Mouse (Mus musculus): Measurements from ENCODE around the gene Sh3kbp1. TPM values are rescaled to one million over a fixed set of nuclear protein-coding genes. Genes with fewer than 3 reads are reported as not detected.
A peak's percentile ranks its signal among the peaks of the same experiment; 100 is the strongest.
"Not testable (repeated sequence)": the region's sequence is repeated elsewhere in the genome, so short reads cannot be mapped to it uniquely, and the experiment has no call there.

Sh3kbp1 gene
- total RNA-seq (2021) (10 to 100 TPM; 28.9 to 34.7 TPM), polyA plus RNA-seq (2012; rRNA removed) (5.7 and 6.5 TPM in 2 replicates)
- long read RNA-seq, full-length matches to known transcripts: 9 of 19 reads
- long read RNA-seq, partial matches to known transcripts: 0 of 19 reads
- long read RNA-seq, other reads (novel, unspliced or antisense): 10 of 19 reads

DNA sequence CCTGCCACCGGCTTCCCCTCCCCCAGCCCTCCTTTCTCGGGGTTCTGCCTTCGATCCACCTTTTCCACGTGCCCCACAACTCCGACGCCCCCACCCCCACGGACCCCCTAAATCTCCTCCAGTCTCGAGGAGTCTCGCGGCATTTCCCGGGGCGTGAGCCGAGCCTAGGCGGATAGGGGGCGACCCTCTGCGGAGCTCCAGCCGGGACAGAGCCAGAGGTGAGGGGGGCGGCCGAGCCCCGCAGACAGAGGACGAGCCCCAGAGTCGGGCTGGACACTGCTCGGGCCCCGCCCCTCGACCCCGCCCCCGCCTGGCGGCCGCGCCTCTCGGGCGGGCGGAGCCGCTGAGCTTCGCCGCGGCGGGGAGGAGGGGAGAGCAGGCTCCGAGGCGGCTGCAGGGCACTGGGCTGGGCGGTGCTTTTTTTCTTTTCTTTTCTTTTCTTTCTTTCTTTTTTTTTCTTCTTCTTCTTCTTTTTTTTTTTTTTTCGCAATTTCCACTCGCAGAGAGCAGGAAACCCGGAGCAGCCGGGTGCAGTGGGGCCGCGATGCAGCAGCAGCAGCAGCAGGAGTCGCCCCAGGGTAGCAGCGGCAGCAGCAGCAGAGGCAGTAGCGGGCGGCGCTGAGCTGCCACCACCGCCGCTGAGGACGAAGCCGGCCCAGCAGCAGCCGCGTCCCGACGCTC lies at the start of gene Sh3kbp1:
Gene Sh3kbp1 (plus strand): TSS at position 366 of the 681 bp plus-strand sequence.
- peak; percentile 83 for DNase-seq

DNA sequence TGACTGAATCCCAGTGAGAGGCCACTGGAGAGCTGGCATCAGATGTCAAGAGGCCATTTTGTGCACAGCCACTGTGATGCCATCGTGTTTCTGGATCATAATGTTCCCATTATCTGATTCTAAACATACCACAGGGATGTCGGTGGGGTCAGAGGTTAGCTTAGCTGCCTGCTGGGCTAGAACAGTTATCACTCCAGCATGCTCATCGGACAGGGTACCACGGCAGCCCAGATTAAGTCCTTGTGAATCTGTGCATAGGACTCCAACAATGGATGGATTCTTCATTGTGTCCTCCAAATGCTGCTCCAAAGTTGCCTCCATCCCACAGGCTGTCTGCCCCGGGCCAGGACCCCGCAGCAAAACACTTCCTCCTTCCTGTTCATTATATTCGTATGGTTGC lies 42.3 kb upstream of the Sh3kbp1 start:
- DNase-seq: not testable (repeated sequence)

DNA sequence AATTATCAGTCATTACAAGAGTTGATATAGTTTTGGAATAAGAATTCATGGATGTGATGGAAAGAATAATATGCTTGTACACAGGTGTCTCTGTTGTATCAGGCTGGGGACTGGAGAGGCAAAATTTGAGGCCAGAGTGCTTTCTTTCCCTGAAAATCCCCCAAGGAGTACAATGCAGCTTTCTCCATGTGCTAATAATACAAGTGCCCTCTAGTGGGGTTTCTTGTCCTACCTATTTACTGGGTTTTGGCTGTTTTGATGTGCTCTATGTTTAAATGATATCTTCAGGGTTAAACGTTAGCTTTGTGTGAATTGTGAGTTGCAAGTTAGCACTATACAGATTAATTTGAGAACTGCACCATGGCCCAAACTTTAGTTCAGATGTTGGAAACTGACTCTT lies 35.4 kb upstream of the Sh3kbp1 start:
- DNase-seq: no peak

DNA sequence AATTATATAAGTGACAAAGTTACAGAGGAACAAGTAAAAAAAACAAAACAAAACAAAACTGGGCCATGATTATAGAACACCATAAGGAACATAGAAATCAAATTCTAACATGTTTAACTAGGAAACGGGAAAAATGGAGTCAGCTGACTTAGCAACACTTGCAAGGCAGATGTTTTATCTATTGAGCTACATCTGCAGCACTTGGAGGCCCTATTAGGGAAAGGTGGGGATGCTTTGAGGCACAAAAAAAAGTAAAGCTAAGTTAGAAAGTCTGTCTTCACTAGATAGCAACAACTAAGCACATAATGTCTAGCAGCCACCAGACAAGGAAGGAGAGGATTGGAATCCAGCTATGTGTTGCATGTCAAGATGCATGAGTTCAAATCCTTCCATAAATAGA lies 29.6 kb upstream of the Sh3kbp1 start:
- DNase-seq: no peak

DNA sequence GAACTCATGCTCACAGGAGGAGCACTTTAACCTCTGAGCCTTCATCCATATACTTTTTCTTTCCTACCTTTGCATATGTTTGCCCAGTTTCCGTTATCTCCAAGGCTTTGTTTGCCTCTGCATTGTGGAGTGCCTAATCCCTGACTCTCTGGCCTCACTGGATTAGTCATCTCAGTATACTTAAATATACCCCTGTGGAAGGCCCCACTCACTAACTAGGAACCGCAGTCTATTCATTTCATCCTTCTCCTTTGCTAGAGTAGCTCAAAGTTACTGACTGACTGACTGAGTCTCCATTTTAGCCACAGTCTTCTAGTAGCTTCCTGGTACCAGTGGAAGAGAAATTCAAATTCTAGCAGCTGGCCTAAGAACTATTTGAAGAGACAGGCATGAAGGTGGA lies 22.2 kb upstream of the Sh3kbp1 start:
- DNase-seq: no peak

DNA sequence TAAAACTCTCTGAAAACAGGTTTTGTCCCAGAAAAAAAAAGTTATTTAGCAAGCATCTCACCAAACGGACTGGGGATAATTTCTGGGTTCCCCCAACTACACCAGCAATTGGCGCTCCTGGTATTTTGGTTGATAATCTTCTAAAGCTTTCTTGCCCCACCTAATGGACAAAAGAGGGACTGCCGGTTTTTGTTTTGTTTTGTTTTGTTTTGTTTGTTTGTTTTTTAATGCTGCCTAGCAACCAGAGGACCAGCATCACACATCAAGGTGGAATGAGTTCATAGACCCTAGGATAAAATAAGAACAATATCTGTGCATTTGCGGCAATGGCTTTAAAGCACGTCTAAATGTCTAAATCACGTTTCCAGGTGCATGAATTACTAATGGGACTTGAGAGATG lies 20.1 kb upstream of the Sh3kbp1 start:
- DNase-seq: no peak

DNA sequence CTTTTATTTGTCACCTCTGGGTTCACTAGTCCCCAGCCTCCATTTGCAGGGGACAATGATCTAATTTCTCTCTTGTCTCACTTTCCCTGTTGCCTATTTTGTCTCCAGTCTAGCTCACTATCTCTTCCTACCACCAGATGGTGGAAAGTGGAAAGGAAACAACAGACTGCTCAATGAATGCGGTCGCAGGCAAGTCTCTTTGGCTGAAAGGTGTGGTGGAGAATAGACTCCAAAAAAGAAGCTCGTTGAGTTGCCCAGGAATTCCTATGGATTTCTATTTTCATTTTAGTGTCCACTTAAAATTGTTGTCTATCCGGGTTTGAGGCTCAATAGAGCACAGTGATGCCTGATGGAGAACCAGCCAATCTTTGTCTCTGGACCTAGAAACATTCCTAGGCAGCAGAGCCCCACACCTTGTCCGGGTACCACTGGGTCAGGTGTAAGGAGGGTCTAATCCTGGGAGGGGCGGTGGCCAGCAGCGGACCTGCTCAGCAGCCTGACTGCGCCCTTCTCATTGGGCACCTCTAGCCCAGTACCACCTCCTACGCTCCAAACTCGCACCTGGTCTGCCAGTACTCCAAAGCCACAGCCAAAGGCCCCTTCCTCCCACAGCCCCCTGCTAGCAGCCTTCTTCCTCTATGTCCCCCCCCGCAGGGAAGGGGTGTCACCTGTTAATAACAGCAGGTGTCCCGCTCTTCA lies 715 bp upstream of the Sh3kbp1 start:
- no peak for DNase-seq

DNA sequence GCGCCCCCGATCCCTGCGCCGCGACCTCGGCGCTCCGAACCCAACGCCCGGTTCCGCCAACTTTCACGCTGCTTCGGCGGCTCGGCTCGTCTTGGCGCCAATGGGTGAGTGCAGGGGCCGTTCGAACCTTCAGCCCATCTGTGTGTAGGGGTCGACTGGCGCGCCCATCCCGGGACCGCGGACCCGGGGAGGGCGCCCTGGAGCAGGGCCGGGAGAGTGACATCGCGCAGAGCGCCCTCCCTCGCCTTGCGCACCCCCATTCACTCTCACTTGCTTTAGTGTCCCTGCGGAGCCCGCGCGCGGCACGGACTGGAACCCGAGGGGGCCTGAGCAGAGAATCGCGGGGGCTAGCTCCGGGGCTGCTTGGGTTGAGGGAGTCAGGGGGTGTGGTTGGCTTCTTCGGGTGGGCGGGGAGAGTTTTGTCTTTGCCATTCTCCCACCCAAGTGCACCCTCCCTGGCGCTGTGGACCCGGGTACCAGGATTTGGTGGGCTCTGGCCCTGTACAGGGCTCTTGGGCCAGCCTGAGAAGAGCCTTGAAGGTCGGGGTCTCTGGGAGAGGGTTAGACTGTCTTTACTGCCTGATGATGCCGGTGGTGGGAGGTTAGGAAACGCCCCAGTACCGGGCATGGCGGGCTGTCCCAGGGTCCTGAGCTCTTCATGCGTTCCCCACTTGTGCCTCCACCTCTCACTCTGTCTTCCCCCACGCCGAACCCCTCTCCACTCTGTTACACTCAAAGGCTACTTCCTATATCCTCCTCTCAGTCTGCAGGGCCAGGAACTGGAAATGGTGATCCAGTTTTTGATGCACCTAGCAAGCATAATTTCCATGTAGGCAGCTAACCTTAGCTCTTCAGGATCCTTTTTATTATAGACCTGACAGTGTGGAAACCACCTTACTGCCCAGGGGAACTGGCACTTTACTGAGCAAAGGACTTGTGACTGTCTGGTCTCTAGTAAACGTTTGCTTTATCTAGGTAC lies 805 bp downstream of the Sh3kbp1 start:
- peak; percentile 26 for DNase-seq

DNA sequence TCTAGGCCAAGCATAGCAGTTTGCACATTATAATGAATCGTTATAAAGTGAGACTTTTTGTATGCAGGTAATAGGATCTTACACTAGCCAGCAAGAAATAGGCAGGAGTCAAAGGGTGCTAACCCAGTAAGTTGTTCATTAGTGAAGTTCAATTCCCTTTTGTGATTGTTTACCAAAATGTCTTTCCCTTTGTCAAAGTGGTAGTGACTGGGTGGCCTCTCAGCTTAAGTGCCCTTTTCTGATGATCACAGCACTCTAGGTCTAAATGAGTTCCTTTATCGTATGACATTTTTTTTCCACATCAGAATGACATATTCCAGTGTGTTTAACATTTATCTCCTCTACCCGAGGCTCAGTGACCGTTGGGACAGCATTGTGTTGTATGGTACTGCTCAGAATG lies 1.6 kb downstream of the Sh3kbp1 start:
- no peak for DNase-seq

DNA sequence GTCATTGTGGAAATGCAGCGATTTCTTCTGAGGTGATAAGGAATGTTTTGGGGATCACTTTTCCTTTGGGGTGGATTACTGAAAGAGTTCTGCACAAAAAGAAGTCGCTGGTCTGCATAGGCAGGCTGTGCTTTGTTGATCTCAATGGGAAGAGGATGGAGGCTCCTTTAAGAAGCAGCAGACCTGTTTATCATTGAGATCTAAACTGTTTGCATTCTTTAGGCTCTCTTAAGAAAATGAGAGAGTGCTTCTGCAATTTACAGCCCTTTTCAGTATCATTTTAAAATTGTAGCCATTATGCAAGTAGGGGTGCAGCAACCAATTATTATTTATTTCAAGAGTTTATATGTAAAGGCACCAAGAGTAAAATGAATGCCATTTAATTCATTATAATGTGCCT lies 2.1 kb downstream of the Sh3kbp1 start:
- DNase-seq: no peak

DNA sequence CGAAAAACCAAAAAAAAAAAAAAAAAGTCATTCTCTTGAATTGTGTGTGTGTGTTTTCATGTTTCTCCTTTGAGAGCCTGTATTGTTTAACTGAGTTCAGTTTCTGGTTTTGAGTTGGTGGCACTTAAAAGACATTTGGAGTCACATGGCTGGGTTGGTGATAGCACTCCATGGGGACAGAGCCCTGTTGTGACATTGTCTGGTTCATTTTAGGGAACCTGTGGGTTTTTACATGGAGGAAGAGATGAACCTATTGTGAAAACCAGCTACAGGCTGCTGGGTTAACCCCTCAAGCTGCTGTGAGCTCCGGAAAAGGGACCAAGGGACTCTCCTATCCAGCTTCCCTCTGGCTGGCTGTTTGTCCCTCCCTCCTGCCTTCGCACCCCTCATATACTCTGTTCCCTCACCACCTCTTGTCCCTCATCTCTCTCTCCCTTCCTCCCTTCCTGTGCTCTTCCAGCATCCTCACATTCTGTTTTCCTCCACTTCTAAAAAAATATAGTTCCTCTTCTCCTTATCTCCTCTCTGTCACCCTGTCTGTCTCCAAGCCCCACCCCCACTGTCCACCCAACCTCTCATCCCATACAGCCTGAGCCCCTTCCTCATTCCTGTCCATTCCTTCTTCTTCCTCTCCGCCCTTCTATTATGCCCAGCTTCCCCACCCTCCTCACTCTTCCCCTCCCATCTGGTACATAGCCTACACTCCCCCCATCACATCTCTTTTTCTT lies 11.6 kb downstream of the Sh3kbp1 start:
- no peak for DNase-seq

DNA sequence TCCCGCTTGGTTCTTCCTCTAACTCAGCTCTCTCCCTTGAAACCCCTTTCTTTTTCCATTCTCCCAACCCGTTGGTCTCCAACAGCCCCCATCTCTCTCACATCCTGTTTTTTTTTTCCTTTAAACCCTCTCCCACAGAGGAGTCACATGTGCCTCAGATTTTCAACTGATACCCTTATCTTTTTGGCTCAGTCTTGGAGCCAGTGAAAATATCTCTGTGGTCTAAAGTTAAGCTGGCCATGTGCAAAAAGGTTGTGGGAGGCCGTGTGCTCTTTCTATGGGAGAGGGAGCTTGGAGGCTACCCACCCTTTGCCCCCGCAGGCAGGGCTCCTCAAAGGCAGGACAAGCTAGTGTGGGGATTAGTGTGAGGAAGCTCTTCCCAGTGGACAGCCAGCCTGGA lies 12.9 kb downstream of the Sh3kbp1 start:
- no peak for DNase-seq

DNA sequence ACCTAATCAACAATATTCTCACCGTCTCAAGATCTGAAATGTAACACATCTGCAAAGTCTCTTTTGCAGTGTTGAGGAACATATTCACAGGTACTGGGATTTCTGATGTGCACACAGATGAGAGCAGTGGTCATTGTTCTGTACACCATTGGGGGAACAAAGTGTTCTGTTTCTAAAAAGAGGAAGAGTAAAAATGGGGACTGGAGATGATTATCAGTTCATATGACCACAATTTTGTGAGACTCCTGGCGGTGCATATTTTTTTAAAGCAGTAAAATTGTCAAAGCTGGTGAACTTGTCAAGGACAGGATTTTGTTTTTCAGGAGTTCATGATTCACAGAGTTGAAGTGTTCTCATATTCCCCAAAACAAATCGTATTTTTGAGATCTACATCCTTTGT lies 18.2 kb downstream of the Sh3kbp1 start:
- DNase-seq: no peak

DNA sequence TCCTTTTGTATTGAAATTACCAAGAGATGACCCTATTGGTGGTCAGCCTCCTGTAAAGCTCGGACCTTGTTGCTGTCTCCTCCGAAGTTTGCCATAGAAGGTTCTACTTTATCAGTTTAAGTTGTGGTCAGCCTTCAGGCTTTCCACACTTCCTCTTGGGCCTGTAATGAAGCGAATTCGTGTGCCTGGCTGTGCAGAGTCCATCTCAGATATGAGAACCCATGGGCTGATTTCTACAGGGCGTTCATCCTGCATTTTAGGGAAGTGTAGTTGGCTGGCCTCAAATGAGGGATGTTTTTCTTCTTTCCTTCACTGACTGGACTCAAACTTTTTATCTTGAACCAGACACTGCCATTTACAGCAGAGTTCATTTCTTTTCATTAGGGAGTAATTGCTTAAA lies 20.5 kb downstream of the Sh3kbp1 start:
- DNase-seq: no peak

DNA sequence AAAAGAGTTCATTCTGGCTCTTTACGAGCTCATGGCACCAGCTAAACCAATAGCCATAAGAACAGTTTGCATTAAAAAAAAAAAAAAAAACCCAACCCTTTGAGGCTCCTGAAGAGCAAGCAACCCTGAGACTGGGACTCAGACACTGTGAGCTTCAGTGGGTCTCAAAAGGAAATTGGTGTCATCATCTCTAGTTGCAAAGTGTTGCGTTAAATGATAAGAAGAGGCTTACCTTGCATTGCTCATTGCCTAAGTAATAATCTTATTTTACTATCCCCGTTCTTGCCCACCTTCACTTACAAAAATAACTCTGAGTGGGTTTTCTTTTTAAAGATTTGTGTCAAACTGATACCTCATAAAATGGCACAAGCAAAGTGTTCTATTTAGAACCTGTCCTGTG lies 21.5 kb downstream of the Sh3kbp1 start:
- no peak for DNase-seq

DNA sequence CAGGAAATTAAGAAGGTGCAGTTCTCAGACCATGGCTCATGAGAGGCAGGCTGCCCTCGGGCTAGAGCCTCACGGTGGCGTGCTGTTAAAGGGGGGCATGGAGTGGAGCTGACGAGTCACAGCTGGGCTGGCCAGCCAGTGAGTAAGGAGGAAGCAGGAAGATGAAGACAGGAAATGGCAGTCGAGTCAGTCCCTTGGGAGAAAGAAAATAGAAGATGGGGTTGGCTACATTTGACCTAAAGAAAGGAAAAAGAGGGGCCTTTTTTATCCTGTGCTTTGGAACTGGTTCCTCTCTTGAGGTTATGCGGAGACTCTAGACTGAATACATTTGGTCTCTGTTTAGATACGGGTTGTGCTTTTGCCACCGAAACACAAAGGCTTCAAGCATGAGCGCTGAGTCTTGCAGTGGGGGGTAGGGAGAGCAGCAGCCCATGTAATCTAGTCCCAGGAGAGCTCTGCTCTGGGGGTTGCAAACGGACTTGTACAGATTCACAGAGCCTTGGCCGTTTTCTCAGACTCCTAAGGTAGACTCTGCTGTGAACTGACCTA lies 23.1 kb downstream of the Sh3kbp1 start:
- peak; percentile 4 for DNase-seq

DNA sequence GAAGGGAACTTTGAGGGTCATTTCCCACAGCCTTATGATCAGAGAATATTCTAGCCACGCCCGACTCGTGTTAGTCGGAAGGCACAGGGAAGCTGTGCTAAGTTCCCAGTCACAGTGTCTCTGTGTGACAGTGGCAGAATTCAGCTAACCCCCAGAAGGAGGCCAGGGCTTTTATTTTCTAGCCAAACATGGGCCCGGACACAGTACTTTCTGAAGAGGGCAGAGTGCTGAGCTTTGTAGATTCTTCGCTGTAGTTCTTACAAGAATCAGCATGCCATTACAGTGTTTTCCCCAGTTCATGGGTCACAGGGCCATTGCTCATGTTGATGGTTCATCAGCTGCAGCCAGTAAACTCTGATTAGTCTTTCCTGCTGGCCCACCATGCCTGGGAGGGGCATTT lies 23.7 kb downstream of the Sh3kbp1 start:
- DNase-seq: no peak

DNA sequence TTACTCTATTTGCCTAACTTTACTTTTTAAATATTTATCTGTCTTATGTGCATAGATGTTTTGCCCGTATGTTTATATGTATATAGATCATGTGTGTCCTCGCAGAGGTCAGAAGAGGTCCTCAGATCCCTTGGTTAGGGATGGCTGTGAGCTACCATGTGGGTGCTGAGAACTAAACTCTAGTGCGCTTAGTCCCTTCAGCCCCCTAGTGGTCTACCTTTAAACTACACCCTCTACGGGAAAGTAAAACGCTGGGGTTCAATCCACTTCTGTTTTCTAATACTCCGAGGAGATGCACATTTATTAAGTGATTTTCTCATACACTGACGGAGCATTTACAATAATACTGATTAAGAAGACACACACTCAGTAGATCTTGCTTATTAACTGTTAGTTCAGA lies 44.3 kb downstream of the Sh3kbp1 start:
- no peak for DNase-seq

DNA sequence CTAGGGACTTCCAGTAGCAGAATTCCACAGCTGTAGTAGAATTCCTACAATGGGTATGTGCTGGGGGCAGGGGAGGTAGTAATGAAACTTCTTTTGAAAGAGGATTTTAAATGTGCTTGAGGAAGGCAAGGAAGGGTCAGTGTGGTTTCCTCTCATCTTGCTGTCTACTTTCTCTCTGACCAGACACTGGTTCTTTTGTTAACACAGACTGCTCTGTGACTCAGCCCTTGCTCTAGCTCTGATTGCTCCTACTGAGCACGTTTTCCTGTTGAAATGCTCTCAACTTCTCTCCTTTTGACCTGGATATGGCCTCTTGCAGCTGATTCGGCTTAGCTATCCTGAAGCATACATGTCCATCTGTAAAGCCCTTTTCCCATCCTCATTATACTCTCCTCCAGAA lies 45.4 kb downstream of the Sh3kbp1 start:
- DNase-seq: no peak

DNA sequence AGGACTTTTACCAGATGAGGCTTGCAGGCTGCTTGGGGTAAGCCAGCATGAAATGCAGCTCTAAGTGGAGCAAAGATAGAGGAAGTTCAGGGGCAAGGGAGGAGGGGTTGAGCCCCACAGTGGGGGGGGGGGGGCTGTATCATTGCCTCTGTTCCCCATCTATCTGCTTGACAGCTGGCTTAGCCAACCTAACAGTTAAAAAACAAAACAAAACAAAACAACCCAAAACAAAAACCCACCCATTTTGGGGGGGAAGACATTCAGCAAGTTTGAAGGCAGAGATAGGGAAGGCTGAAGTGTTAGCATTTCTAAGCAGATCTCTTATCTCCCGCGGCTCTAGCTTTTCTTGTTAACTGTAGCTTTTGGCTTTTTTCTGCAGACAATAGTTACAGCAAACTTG lies 49.2 kb downstream of the Sh3kbp1 start:
- DNase-seq: no peak

DNA sequence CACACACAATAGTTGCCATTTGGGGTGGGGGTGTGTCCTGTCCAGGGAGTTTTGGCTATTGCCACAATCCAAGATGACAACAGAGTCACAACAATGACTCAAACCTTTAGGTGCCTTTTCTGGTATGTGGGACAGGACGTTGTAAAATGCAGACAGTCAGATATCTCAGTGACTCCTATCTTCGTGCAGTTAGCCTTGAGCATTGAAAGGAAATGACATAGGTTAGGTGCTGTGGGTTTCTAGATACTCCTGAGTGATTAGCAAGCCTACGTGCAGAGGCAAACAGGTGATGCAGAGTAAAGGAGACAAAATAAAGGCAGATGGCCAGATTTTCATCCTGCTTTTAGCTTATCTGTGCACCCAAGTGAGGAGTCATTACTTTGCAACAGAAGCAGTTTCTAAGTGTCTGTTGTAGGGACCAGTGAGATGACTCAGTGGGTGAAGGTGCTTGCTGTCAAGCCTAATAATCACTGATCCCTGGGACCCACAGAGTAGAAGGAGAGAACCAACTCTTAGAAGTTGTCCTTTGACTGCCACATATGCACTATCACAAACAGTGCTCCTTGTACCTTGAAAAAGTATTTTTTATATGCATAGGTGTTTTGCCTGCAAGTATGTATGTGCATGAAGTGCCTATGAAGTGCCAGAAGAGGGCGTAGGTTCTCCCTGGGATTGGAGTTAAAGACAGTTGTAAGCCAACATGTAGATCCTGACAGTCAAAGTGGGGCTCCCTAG lies 50.7 kb downstream of the Sh3kbp1 start:
- DNase-seq: no peak

Measured in adrenal gland, adult 2 months (tissue).